ENCODE assay signal across 22 mouse cellular contexts in genomic region chr4:77251188-77251587, GRCm38 (mm10).
DNase-seq lines count a peak whose midpoint lies in the region; ATAC-seq and TF ChIP-seq lines count a peak whose summit lies in the region.
"Had no signal": no experiment of that assay in that cellular context is flagged by ENCODE, and none has a peak within 500 bp of the region (broad histone marks: within the 10 kb centered on the region; RNA-seq: fewer than 3 reads in every experiment).

No protein-coding gene starts in this region.

- ATAC-seq in hindbrain, postnatal 0 days, result no peak
- ATAC-seq in hindbrain, embryonic 14.5 days (ENCODE audit: low FRiP score), result no peak
- no peak for ATAC-seq in neural tube, embryonic 13.5 days (ENCODE audit: low read depth)
- peak; percentile 65 for ATAC-seq in neural tube, embryonic 14.5 days (ENCODE audit: low read depth)
- ATAC-seq in intestine, postnatal 0 days, result no peak
- ATAC-seq: forebrain, embryonic 14.5 days; forebrain, embryonic 16.5 days had no signal

- no peak overlapping the region for H3K4me3 ChIP-seq in hindbrain, postnatal 0 days (ENCODE audit: low read length)
- H3K4me3 ChIP-seq in hindbrain, embryonic 14.5 days (replicated peaks; ENCODE audit: low read length), result no peak overlapping the region
- H3K4me3 ChIP-seq in neural tube, embryonic 13.5 days, result no peak overlapping the region
- no peak overlapping the region for H3K4me3 ChIP-seq in neural tube, embryonic 14.5 days (ENCODE audit: low read depth, low read length)
- no peak overlapping the region for H3K4me3 ChIP-seq in intestine, postnatal 0 days (ENCODE audit: low read depth, low read length)
- H3K4me3 ChIP-seq: embryonic facial prominence, embryonic 13.5 days; embryonic facial prominence, embryonic 15.5 days; erythroblast, embryonic 14.5 days; forebrain, embryonic 10.5 days; forebrain, embryonic 12.5 days had no signal

- peak; percentile 4 for DNase-seq in hindbrain, postnatal 0 days (ENCODE audit: low spot score)
- no peak for DNase-seq in hindbrain, embryonic 14.5 days (ENCODE audit: low spot score)
- no peak for DNase-seq in neural tube, embryonic 10.5 days (ENCODE audit: extremely low spot score, low spot score)
- DNase-seq in urinary bladder, postnatal 4 days (ENCODE audit: low spot score in 2 of 2), result no peak
- DNase-seq: adrenal gland, adult 2 months; adrenal gland, postnatal 10 days; adrenal gland, postnatal 25 days; cerebellum, adult 18-20 months; cerebellum, adult 8-10 months; cerebellum, adult 9-11 months; cerebellum, postnatal 36 days; embryo, embryonic 11 days had no signal

- no peak overlapping the region for H3K4me2 ChIP-seq in hindbrain, postnatal 0 days (ENCODE audit: low read depth, low read length)
- H3K4me2 ChIP-seq in hindbrain, embryonic 14.5 days (replicated peaks), result no peak overlapping the region
- no peak overlapping the region for H3K4me2 ChIP-seq in neural tube, embryonic 13.5 days
- no peak overlapping the region for H3K4me2 ChIP-seq in neural tube, embryonic 14.5 days (ENCODE audit: low read depth, low read length)
- no peak overlapping the region for H3K4me2 ChIP-seq in intestine, postnatal 0 days (replicated peaks; ENCODE audit: low read depth)
- H3K4me2 ChIP-seq: embryonic facial prominence, embryonic 13.5 days; embryonic facial prominence, embryonic 15.5 days; forebrain, embryonic 12.5 days had no signal

- H3K36me3 ChIP-seq in hindbrain, postnatal 0 days (ENCODE audit: insufficient read depth, low read length), result no peaks in the 10 kb centered on the region
- no peaks in the 10 kb centered on the region for H3K36me3 ChIP-seq in hindbrain, embryonic 14.5 days (replicated peaks; ENCODE audit: control insufficient read depth, insufficient read depth)
- no peaks in the 10 kb centered on the region for H3K36me3 ChIP-seq in neural tube, embryonic 13.5 days
- H3K36me3 ChIP-seq in neural tube, embryonic 14.5 days (ENCODE audit: control insufficient read depth, insufficient read depth, low read length), result no peaks in the 10 kb centered on the region
- no peaks in the 10 kb centered on the region for H3K36me3 ChIP-seq in intestine, postnatal 0 days (ENCODE audit: control insufficient read depth, insufficient read depth)
- H3K36me3 ChIP-seq: embryonic facial prominence, embryonic 13.5 days; embryonic facial prominence, embryonic 15.5 days; forebrain, embryonic 10.5 days; forebrain, embryonic 12.5 days had no signal

- no peaks in the 10 kb centered on the region for H3K27me3 ChIP-seq in hindbrain, postnatal 0 days (ENCODE audit: insufficient read depth, low read length)
- H3K27me3 ChIP-seq in hindbrain, embryonic 14.5 days (ENCODE audit: control insufficient read depth, insufficient read depth, low read length), result no peaks in the 10 kb centered on the region
- no peaks in the 10 kb centered on the region for H3K27me3 ChIP-seq in neural tube, embryonic 13.5 days
- H3K27me3 ChIP-seq in neural tube, embryonic 14.5 days (ENCODE audit: control insufficient read depth, insufficient read depth, low read length), result no peaks in the 10 kb centered on the region
- no peaks in the 10 kb centered on the region for H3K27me3 ChIP-seq in intestine, postnatal 0 days (replicated peaks; ENCODE audit: control insufficient read depth, insufficient read depth, low read length)
- H3K27me3 ChIP-seq: embryonic facial prominence, embryonic 13.5 days; embryonic facial prominence, embryonic 15.5 days; forebrain, embryonic 12.5 days had no signal

- no peak for TF ChIP-seq CTCF in hindbrain, postnatal 0 days (IDR thresholded peaks at IDR 0.05; ENCODE audit: low read depth)
- TF ChIP-seq CTCF in intestine, postnatal 0 days (IDR thresholded peaks at IDR 0.05; ENCODE audit: low read depth), result no peak

- no peak overlapping the region for H3K9ac ChIP-seq in hindbrain, postnatal 0 days (replicated peaks; ENCODE audit: low read length)
- no peak overlapping the region for H3K9ac ChIP-seq in hindbrain, embryonic 14.5 days
- no peak overlapping the region for H3K9ac ChIP-seq in neural tube, embryonic 13.5 days
- no peak overlapping the region for H3K9ac ChIP-seq in neural tube, embryonic 14.5 days (replicated peaks; ENCODE audit: low read depth, low read length)
- H3K9ac ChIP-seq in intestine, postnatal 0 days (ENCODE audit: low read depth, low read length), result no peak overlapping the region
- H3K9ac ChIP-seq: embryonic facial prominence, embryonic 13.5 days; embryonic facial prominence, embryonic 15.5 days; forebrain, embryonic 12.5 days had no signal

- WGBS in hindbrain, postnatal 0 days, result 45% methylated on average over 4 of the region's 4 CpGs
- WGBS in hindbrain, embryonic 14.5 days, result 61% methylated on average over 4 of the region's 4 CpGs
- 42% methylated on average over 4 of the region's 4 CpGs for WGBS in neural tube, embryonic 13.5 days
- WGBS in neural tube, embryonic 14.5 days, result 38% methylated on average over 4 of the region's 4 CpGs
- WGBS in intestine, postnatal 0 days, result 55% methylated on average over 4 of the region's 4 CpGs

- H3K9me3 ChIP-seq in hindbrain, postnatal 0 days (ENCODE audit: low read length), result no peaks in the 10 kb centered on the region
- H3K9me3 ChIP-seq in hindbrain, embryonic 14.5 days (ENCODE audit: control insufficient read depth, low read length), result no peaks in the 10 kb centered on the region
- H3K9me3 ChIP-seq in neural tube, embryonic 13.5 days, result no peaks in the 10 kb centered on the region
- H3K9me3 ChIP-seq in neural tube, embryonic 14.5 days (ENCODE audit: control insufficient read depth, low read length), result no peaks in the 10 kb centered on the region
- H3K9me3 ChIP-seq in intestine, postnatal 0 days (ENCODE audit: control insufficient read depth), result no peaks in the 10 kb centered on the region
- H3K9me3 ChIP-seq: embryonic facial prominence, embryonic 13.5 days; embryonic facial prominence, embryonic 15.5 days; forebrain, embryonic 10.5 days; forebrain, embryonic 12.5 days had no signal

- H3K27ac ChIP-seq in hindbrain, postnatal 0 days, result no peak overlapping the region
- H3K27ac ChIP-seq in hindbrain, embryonic 14.5 days, result no peak overlapping the region
- 0 out of 2 replicates have a peak overlapping the region, but pooled peaks have one; percentile 49 for H3K27ac ChIP-seq in neural tube, embryonic 13.5 days (replicated peaks)
- H3K27ac ChIP-seq in neural tube, embryonic 14.5 days (ENCODE audit: low read depth, low read length), result no peak overlapping the region
- no peak overlapping the region for H3K27ac ChIP-seq in intestine, postnatal 0 days (ENCODE audit: low read depth, low read length)
- H3K27ac ChIP-seq: embryonic facial prominence, embryonic 13.5 days; embryonic facial prominence, embryonic 15.5 days; forebrain, embryonic 10.5 days; forebrain, embryonic 12.5 days had no signal

- H3K4me1 ChIP-seq in hindbrain, postnatal 0 days (ENCODE audit: insufficient read depth, low read length), result no peaks in the 10 kb centered on the region
- H3K4me1 ChIP-seq in hindbrain, embryonic 14.5 days (replicated peaks; ENCODE audit: control insufficient read depth, insufficient read depth, low read length), result no peaks in the 10 kb centered on the region
- H3K4me1 ChIP-seq in neural tube, embryonic 13.5 days (replicated peaks), result peaks cover 7% of the 10 kb centered on the region; the same call in 1 of the 2 replicates
- H3K4me1 ChIP-seq in neural tube, embryonic 14.5 days (ENCODE audit: control insufficient read depth, insufficient read depth, low read length), result no peaks in the 10 kb centered on the region
- H3K4me1 ChIP-seq in intestine, postnatal 0 days (replicated peaks; ENCODE audit: control insufficient read depth, insufficient read depth, low read length), result no peaks in the 10 kb centered on the region
- H3K4me1 ChIP-seq: embryonic facial prominence, embryonic 13.5 days; embryonic facial prominence, embryonic 15.5 days; forebrain, embryonic 10.5 days; forebrain, embryonic 12.5 days had no signal
